Mouse (Mus musculus): ENCODE results near the gene Cers6. TPM values are rescaled to one million over a fixed set of nuclear protein-coding genes. Genes with fewer than 3 reads are reported as not detected.

Gene Cers6
- polyA plus RNA-seq, 1 experiment from 2014 or later: 24.1 TPM

DNA sequence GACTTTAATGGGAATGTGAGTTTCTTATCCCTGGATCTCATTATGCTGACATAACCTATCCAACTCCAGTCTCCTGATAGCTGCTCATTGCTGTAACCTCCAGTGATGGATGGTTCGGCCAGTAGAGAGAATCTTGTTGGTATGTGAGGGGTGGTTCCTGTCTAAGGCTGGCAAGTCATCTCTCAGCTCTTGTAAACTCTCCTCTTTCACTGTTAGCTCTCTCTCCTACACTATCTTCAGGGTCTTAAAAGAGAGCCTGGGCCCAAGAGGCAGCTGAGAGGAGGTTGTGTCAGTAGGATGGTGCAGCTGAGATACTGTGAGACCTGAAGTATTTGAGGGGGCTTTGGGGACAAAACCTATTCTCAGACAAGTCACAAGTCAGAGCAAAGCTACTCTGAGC lies 272.9 kb downstream of the Cers6 start:
- no peak overlapping the region for H3K4me3 ChIP-seq
- no peak overlapping the region for H3K27ac ChIP-seq
- H3K4me1 ChIP-seq: peaks cover 13% of the 10 kb centered on the region
- no peaks in the 10 kb centered on the region for H3K27me3 ChIP-seq (ENCODE audit: poor library complexity, severe bottlenecking)
- no peak for DNase-seq (ENCODE audit: extremely low spot score, low spot score)
- H3K9me3 ChIP-seq: no peaks in the 10 kb centered on the region
- WGBS: 92% methylated on average over 1 of the region's 1 CpGs
- no peaks in the 10 kb centered on the region for H3K36me3 ChIP-seq (replicated peaks)

GRCm38 (mm10) chr2:69134937-69135336 lies 273.7 kb downstream of the Cers6 start:
- no peaks in the 10 kb centered on the region for H3K27me3 ChIP-seq (ENCODE audit: poor library complexity, severe bottlenecking)
- WGBS: 83% methylated on average over 9 of the region's 9 CpGs
- no peaks in the 10 kb centered on the region for H3K36me3 ChIP-seq (replicated peaks)
- H3K9me3 ChIP-seq: no peaks in the 10 kb centered on the region
- no peak overlapping the region for H3K4me3 ChIP-seq
- no peak for DNase-seq (ENCODE audit: extremely low spot score, low spot score)
- H3K27ac ChIP-seq: no peak overlapping the region
- H3K4me1 ChIP-seq: peaks cover 6% of the 10 kb centered on the region; the same call in 1 of the 2 replicates

DNA sequence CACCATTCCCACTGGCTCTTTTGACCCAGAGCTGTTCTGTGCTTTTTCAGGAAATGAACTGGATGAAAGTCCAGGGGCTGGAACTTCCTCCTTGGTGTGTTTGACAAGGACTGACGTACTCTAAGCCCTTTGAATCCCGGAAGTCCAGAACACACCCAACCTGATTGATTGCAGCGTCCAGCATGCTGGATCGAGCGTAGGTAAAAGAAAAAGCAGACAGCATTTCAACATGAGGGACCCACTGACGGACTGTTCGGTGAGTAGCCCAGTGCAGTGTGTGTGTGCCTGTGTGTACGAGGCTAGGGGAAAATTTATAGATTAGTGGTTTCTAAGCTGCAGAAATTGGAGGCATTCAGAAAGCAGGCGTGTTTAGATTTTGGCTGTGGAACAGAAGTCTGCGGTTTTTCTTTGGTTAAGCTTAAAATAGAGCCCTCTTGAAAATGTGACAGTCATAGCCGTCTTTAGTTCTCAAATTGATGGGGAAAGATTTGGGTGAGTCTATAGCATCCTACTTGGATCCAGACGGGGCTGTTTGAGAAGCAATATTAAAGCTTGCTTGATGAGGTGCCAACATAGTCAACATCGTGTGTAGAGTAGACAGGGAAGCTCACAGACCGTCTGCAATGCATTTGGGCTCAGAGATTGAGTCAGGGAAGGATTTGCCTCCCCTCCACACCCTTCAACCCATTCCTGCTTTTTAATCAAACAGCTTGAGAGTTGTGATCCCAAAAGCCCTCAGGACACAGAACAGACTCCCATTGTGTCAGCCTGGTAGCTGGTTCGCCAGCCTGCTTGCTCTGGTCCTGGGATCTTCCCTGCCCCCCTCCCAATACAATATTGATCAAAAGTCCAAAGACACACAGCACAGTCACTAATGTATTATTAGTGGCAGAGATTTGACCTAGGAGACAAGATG lies 274.7 kb downstream of the Cers6 start, which contains the start of gene Nostrin:
Gene Nostrin (plus strand): TSS at position 140 of the 916 bp plus-strand sequence.
- H3K36me3 ChIP-seq (replicated peaks): no peaks in the 10 kb centered on the region
- H3K4me3 ChIP-seq: no peak within 1 kb of the TSS
- no peaks in the 10 kb centered on the region for H3K9me3 ChIP-seq
- no peak within 1 kb of the TSS for H3K27ac ChIP-seq
- DNase-seq (ENCODE audit: extremely low spot score, low spot score): no peak
- H3K4me1 ChIP-seq: peaks cover 5% of the 10 kb centered on the region; the same call in 1 of the 2 replicates
- no peaks in the 10 kb centered on the region for H3K27me3 ChIP-seq (ENCODE audit: poor library complexity, severe bottlenecking)
- WGBS: 84% methylated on average over 15 of the region's 15 CpGs

- Histone ChIP-seq H3K27ac (no peak overlapping the region), H3K36me3 (replicated peaks) (no peaks in the 10 kb centered on the region), H3K4me1 (no peaks in the 10 kb centered on the region), H3K9me3 (no peaks in the 10 kb centered on the region), H3K4me3 (no peak overlapping the region), H3K27me3 (ENCODE audit: poor library complexity, severe bottlenecking) (no peaks in the 10 kb centered on the region)
- 93% methylated on average over 10 of the region's 10 CpGs for WGBS
- DNase-seq (ENCODE audit: extremely low spot score, low spot score): no peak
Observed at GRCm38 (mm10) chr2:69137406-69138084, 276.3 kb downstream of the Cers6 start.

DNA sequence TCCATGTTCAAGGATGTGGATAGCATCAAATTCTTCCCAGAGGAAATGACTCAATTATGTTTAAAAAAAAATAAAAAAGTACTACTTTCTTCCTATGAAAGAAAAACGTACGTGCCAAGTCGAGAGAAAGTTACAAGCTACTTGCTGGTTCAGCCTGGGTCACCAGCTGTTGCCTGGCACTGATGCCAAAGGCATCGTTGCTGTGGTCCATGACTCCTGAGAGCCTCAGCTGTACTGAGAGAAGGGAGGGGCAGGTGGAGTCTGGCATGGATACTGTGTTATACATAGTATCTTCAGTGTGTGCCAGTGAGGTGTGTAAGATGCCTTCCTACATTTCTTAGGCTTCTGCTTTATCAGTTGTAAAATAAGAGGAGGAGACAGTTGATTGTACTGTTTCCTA lies 277.5 kb downstream of the Cers6 start:
- H3K4me3 ChIP-seq: no peak overlapping the region
- H3K4me1 ChIP-seq: no peaks in the 10 kb centered on the region
- H3K27ac ChIP-seq: no peak overlapping the region
- H3K27me3 ChIP-seq (ENCODE audit: poor library complexity, severe bottlenecking): no peaks in the 10 kb centered on the region
- H3K36me3 ChIP-seq (replicated peaks): no peaks in the 10 kb centered on the region
- 91% methylated on average over 4 of the region's 4 CpGs for WGBS
- no peaks in the 10 kb centered on the region for H3K9me3 ChIP-seq
- no peak for DNase-seq (ENCODE audit: extremely low spot score, low spot score)

GRCm38 (mm10) chr2:69140215-69140614 lies 279.0 kb downstream of the Cers6 start:
- no peak overlapping the region for H3K27ac ChIP-seq
- 0 out of 2 replicates have a peak, but pooled peaks cover 6% of the 10 kb centered on the region for H3K4me1 ChIP-seq
- no peaks in the 10 kb centered on the region for H3K27me3 ChIP-seq (ENCODE audit: poor library complexity, severe bottlenecking)
- no peaks in the 10 kb centered on the region for H3K36me3 ChIP-seq (replicated peaks)
- no peak overlapping the region for H3K4me3 ChIP-seq
- WGBS: 58% methylated on average over 2 of the region's 2 CpGs
- DNase-seq (ENCODE audit: extremely low spot score, low spot score): no peak
- H3K9me3 ChIP-seq: no peaks in the 10 kb centered on the region

DNA sequence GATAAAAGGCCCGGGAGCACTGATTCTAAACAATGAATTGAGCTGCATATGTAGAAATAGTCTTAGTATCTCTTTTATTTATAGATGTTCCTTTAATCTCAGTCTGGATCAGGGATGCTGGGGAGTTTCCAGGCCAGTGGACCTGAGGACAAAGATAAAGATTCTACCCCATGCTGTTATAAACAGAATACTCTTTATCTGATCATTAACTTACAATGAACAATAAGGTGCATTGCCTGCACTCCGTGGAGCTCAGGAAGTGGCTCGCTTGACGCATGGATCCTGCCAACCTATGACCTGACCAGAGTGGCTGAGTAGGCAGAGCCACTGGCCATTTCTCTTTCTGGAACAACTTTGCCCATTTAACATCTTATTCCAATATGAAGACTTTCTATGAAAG lies 279.6 kb downstream of the Cers6 start:
- 70% methylated on average over 4 of the region's 4 CpGs for WGBS
- H3K4me3 ChIP-seq: no peak overlapping the region
- DNase-seq (ENCODE audit: extremely low spot score, low spot score): no peak
- no peaks in the 10 kb centered on the region for H3K36me3 ChIP-seq (replicated peaks)
- H3K4me1 ChIP-seq: 0 out of 2 replicates have a peak, but pooled peaks cover 6% of the 10 kb centered on the region
- H3K9me3 ChIP-seq: no peaks in the 10 kb centered on the region
- no peak overlapping the region for H3K27ac ChIP-seq
- H3K27me3 ChIP-seq (ENCODE audit: poor library complexity, severe bottlenecking): no peaks in the 10 kb centered on the region

GRCm38 (mm10) chr2:69148691-69149090 lies 287.4 kb downstream of the Cers6 start:
- Histone ChIP-seq H3K9me3 (no peaks in the 10 kb centered on the region), H3K36me3 (replicated peaks) (no peaks in the 10 kb centered on the region), H3K27me3 (ENCODE audit: poor library complexity, severe bottlenecking) (no peaks in the 10 kb centered on the region; the same call in 1 of the 2 replicates), H3K4me3 (no peak overlapping the region), H3K27ac (no peak overlapping the region), H3K4me1 (peaks cover 23% of the 10 kb centered on the region; the same call in 1 of the 2 replicates)
- 79% methylated on average over 3 of the region's 3 CpGs for WGBS
- DNase-seq (ENCODE audit: extremely low spot score, low spot score): no peak

DNA sequence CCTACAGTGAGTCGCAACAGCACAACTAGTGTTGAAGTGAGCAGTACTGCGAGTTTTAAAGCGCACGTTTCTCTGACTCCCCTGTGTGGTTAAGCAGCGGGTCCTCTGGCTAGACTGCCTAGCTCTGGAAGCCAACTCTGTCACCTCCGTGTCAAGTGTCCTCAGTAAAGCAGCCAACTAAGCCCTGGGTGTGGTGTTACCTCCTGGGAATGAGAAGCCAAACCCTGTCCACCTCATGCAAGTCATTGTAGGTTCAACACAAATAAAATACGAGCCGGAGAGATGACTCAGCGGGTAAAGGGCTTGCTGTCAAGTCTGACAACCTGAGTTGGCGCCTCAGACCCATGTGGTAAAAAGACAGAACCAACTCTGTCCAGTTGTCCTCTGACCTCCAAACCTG lies 287.9 kb downstream of the Cers6 start:
- Histone ChIP-seq H3K36me3 (replicated peaks) (no peaks in the 10 kb centered on the region), H3K27me3 (ENCODE audit: poor library complexity, severe bottlenecking) (no peaks in the 10 kb centered on the region; the same call in 1 of the 2 replicates), H3K4me3 (no peak overlapping the region), H3K9me3 (no peaks in the 10 kb centered on the region), H3K4me1 (peaks cover 20% of the 10 kb centered on the region; the same call in 1 of the 2 replicates), H3K27ac (no peak overlapping the region)
- WGBS: 93% methylated on average over 10 of the region's 10 CpGs
- DNase-seq (ENCODE audit: extremely low spot score, low spot score): no peak

GRCm38 (mm10) chr2:69150841-69151240 lies 289.6 kb downstream of the Cers6 start:
- no peak for DNase-seq (ENCODE audit: extremely low spot score, low spot score)
- WGBS: 41% methylated on average over 5 of the region's 5 CpGs

DNA sequence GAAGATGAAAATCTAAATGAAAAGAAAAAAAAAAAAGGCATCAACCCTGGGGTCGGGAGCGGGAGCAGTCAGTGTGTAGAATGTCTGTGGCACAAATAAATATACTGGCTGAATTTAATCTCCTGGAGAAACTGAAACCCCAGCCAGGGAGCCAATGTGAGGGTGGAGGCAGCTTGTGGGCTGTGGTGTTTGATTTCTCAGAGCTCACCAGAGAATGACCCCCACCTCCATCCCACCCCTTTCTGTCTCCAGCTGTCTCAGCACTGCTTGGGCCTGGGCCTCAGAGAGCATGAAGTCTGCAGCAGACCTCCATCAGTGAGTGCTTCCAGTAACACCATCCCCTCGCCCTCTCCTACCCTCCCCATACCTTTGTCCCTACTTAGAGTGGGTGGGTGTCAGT lies 294.6 kb downstream of the Cers6 start:
- Histone ChIP-seq H3K4me1 (peaks cover 13% of the 10 kb centered on the region), H3K9me3 (no peaks in the 10 kb centered on the region), H3K4me3 (no peak overlapping the region), H3K27me3 (ENCODE audit: poor library complexity, severe bottlenecking) (no peaks in the 10 kb centered on the region), H3K36me3 (replicated peaks) (no peaks in the 10 kb centered on the region), H3K27ac (no peak overlapping the region)
- WGBS: 69% methylated on average over 3 of the region's 3 CpGs
- DNase-seq (ENCODE audit: extremely low spot score, low spot score): no peak

More at GRCm38 (mm10) chr2:69150841-69151240, 289.6 kb downstream of the Cers6 start:
- Histone ChIP-seq H3K4me3 (no peak overlapping the region), H3K36me3 (replicated peaks) (no peaks in the 10 kb centered on the region), H3K4me1 (peaks cover 17% of the 10 kb centered on the region), H3K9me3 (no peaks in the 10 kb centered on the region), H3K27ac (no peak overlapping the region), H3K27me3 (ENCODE audit: poor library complexity, severe bottlenecking) (no peaks in the 10 kb centered on the region; the same call in 1 of the 2 replicates)

DNA sequence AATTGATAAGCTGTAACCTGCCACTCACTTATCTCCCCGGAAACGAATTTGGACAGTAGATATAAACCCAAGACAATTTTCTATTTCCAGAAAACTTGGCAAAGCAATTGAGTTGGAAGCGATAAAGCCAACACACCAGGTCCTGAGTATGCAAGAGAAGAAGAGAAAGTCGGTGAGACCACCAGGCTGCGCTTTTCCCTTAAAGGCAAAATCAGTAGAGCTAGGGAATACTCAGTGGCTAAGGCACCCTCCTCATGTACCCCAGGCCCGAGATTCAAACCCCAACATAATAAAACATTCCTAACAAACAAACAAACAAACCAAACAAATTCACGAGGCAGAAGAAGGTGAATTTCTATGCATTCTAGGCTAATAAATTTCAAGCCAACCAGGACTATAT lies 295.0 kb downstream of the Cers6 start:
- DNase-seq (ENCODE audit: extremely low spot score, low spot score): no peak
- H3K9me3 ChIP-seq: no peaks in the 10 kb centered on the region
- H3K4me1 ChIP-seq: peaks cover 10% of the 10 kb centered on the region
- no peaks in the 10 kb centered on the region for H3K27me3 ChIP-seq (ENCODE audit: poor library complexity, severe bottlenecking)
- H3K27ac ChIP-seq: no peak overlapping the region
- WGBS: 82% methylated on average over 7 of the region's 7 CpGs
- no peaks in the 10 kb centered on the region for H3K36me3 ChIP-seq (replicated peaks)
- no peak overlapping the region for H3K4me3 ChIP-seq

GRCm38 (mm10) chr2:69158907-69159306 lies 297.7 kb downstream of the Cers6 start:
- DNase-seq (ENCODE audit: extremely low spot score, low spot score): no peak
- no peak overlapping the region for H3K27ac ChIP-seq
- no peaks in the 10 kb centered on the region for H3K27me3 ChIP-seq (ENCODE audit: poor library complexity, severe bottlenecking)
- H3K4me3 ChIP-seq: no peak overlapping the region
- H3K4me1 ChIP-seq: peaks cover 9% of the 10 kb centered on the region
- H3K9me3 ChIP-seq: no peaks in the 10 kb centered on the region
- H3K36me3 ChIP-seq (replicated peaks): no peaks in the 10 kb centered on the region

Data from forebrain, embryonic 10.5 days (tissue).